Mouse (Mus musculus): ENCODE results near the gene 4930486L24Rik. TPM values are rescaled to one million over a fixed set of nuclear protein-coding genes. Genes with fewer than 3 reads are reported as not detected.
A peak's percentile ranks its signal among the peaks of the same experiment; 100 is the strongest.

The 4930486L24Rik gene
- polyA plus RNA-seq, 1 experiment from 2014 or later: 0.36 TPM

DNA sequence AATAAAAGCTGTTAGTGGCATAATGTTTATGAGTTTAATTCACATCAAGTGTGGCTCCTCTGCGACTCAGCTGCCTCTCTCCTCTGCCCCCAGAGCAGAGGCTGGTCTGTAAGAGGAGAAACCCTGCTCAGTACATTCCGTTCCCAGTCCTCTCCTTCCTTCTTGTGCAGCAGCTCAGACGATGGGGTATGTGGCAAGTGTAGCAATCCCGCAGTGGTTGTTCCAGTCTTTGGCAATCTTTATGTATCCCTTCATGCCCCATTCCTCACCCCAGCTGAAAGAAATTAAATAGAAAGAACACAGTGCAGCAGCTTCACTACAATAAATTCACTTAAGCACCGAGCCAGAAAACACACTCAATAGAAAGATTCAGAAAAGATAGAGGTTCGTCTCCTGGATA lies 21.6 kb downstream of the 4930486L24Rik start:
- Histone ChIP-seq H3K27me3 (replicated peaks; ENCODE audit: control insufficient read depth, insufficient read depth, low read length) (no peaks in the 10 kb centered on the region), H3K4me3 (ENCODE audit: low read depth, low read length) (no peak overlapping the region), H3K4me1 (ENCODE audit: control insufficient read depth, insufficient read depth, low read length) (no peaks in the 10 kb centered on the region), H3K4me2 (ENCODE audit: low read length) (no peak overlapping the region), H3K36me3 (ENCODE audit: control insufficient read depth, insufficient read depth, low read length) (no peaks in the 10 kb centered on the region), H3K9me3 (replicated peaks; ENCODE audit: control insufficient read depth, low read length) (no peaks in the 10 kb centered on the region), H3K27ac (ENCODE audit: low read depth, low read length) (no peak overlapping the region), H3K9ac (ENCODE audit: low read length) (no peak overlapping the region)
- 87% methylated on average over 6 of the region's 6 CpGs for WGBS
- DNase-seq (ENCODE audit: low spot score) (no peak), ATAC-seq (no peak)

DNA sequence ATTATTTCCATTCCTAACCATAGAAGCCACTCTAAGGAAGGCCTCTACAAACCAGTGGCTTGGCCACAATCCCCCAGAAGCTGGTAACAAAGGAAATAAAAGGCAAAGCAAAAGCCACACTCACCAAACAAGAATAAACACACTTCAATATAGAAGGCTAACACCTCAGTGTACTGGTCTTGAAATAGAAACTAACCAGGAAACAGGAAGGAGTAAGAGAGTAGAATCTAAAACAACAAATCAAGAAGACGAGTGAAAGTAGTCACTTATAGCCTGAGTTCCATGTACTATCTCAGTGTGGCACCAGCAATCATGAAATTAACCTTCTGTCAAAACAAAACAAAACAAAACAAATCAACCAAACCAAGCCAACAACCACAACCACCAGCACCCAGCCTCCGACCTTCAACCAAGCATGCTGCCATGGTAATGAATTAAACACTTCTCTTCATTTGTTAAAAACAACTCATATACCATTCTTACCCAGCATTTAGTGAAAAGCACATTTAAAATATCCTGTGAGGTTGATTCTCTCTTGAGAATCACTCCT lies 24.8 kb downstream of the 4930486L24Rik start:
- no peak overlapping the region for H3K4me2 ChIP-seq (ENCODE audit: low read length)
- ATAC-seq (no peak), DNase-seq (ENCODE audit: low spot score) (no peak)
- no peak overlapping the region for H3K4me3 ChIP-seq (ENCODE audit: low read depth, low read length)
- H3K9ac ChIP-seq (ENCODE audit: low read length): no peak overlapping the region
- no peaks in the 10 kb centered on the region for H3K9me3 ChIP-seq (replicated peaks; ENCODE audit: control insufficient read depth, low read length)
- H3K4me1 ChIP-seq (ENCODE audit: control insufficient read depth, insufficient read depth, low read length): no peaks in the 10 kb centered on the region
- 74% methylated on average over 2 of the region's 2 CpGs for whole genome bisulfite sequencing
- no peaks in the 10 kb centered on the region for H3K27me3 ChIP-seq (replicated peaks; ENCODE audit: control insufficient read depth, insufficient read depth, low read length)
- no peak overlapping the region for H3K27ac ChIP-seq (ENCODE audit: low read depth, low read length)
- H3K36me3 ChIP-seq (ENCODE audit: control insufficient read depth, insufficient read depth, low read length): no peaks in the 10 kb centered on the region

DNA sequence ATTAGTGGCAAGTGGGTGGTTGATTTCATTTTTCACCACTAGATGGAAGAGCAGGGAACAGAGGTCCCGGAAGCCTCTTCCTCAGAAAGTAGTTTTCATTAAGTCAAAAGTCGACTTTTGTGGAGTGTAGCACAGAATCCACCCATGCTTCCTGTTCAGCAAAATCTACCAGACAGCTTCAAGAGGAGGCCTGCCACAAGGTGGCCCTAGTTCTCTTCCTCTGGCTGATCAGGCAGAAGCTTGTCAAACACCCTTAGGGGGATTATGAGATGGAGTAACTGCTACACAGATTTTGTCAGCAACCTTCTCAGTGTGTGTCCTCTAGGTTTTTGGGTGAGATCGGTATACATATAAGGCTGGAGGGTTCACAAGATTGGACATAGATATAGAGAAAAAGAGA lies 38.2 kb downstream of the 4930486L24Rik start:
- H3K4me2 ChIP-seq (ENCODE audit: low read length): no peak overlapping the region
- H3K4me3 ChIP-seq (ENCODE audit: low read depth, low read length): no peak overlapping the region
- no peak for ATAC-seq
- H3K4me1 ChIP-seq (ENCODE audit: control insufficient read depth, insufficient read depth, low read length): no peaks in the 10 kb centered on the region
- no peaks in the 10 kb centered on the region for H3K9me3 ChIP-seq (replicated peaks; ENCODE audit: control insufficient read depth, low read length)
- H3K27ac ChIP-seq (ENCODE audit: low read depth, low read length): no peak overlapping the region
- no peak overlapping the region for H3K9ac ChIP-seq (ENCODE audit: low read length)
- no peaks in the 10 kb centered on the region for H3K36me3 ChIP-seq (ENCODE audit: control insufficient read depth, insufficient read depth, low read length)
- H3K27me3 ChIP-seq (replicated peaks; ENCODE audit: control insufficient read depth, insufficient read depth, low read length): no peaks in the 10 kb centered on the region
- 66% methylated on average over 3 of the region's 3 CpGs for WGBS
- no peak for DNase-seq (ENCODE audit: low spot score)

DNA sequence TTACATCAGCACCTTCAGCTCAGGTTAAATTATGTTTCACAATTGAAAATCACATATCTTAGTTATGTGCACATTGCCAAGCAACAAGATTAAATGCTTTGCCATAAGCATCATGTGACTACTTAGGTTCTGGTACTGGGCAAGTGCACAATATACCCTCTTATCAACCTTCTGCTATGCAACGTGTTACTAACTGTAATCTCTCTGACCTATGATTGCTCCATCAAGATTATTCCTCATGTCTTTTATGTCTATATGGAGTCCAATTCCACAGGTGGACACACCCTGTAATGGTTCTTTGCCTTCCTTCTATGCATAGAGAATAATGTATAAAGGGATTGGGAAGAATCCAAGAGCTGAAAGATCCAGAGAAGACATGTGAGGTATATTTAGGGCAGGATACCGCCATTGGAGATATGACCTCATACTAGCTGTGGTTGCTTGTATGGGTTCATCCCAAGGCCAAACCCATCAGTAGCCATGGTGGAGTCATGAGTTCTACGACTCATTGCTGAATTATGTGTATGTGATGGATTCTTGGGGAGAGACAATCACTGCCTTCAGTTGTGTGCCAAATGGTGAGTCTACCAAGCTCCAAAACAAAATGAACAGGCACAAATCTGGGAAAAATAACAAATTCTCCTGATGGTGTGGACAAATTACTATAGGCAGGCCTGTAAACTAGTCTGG lies 43.6 kb downstream of the 4930486L24Rik start:
- Histone ChIP-seq H3K9ac (ENCODE audit: low read length) (no peak overlapping the region), H3K4me3 (ENCODE audit: low read depth, low read length) (no peak overlapping the region), H3K4me2 (ENCODE audit: low read length) (no peak overlapping the region), H3K36me3 (ENCODE audit: control insufficient read depth, insufficient read depth, low read length) (no peaks in the 10 kb centered on the region), H3K9me3 (replicated peaks; ENCODE audit: control insufficient read depth, low read length) (no peaks in the 10 kb centered on the region), H3K4me1 (ENCODE audit: control insufficient read depth, insufficient read depth, low read length) (no peaks in the 10 kb centered on the region), H3K27me3 (replicated peaks; ENCODE audit: control insufficient read depth, insufficient read depth, low read length) (no peaks in the 10 kb centered on the region), H3K27ac (ENCODE audit: low read depth, low read length) (no peak overlapping the region)
- ATAC-seq (no peak), DNase-seq (ENCODE audit: low spot score) (no peak)
- 72% methylated on average over 3 of the region's 3 CpGs for WGBS

DNA sequence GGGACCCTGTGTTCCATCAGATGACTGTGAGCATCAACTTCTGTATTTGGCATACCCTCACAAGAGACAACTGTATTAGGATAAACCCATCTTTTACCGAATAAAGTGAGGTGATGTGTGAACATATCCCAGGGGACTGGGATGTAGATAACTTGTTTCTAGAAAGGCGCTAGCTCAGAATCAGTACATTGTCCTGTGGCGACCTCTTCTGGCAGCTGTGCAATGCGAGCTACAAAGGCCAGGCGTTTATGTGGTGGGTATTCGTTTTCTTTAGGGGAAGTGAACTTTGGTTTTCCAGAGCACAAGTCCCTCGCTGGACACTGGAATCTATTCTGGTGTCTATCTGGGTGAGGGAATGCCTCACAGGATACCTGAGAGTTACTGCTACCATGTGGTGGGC lies 44.8 kb downstream of the 4930486L24Rik start:
- no peaks in the 10 kb centered on the region for H3K27me3 ChIP-seq (replicated peaks; ENCODE audit: control insufficient read depth, insufficient read depth, low read length)
- DNase-seq (ENCODE audit: low spot score) (peak; percentile 69), ATAC-seq (no peak)
- H3K9me3 ChIP-seq (replicated peaks; ENCODE audit: control insufficient read depth, low read length): no peaks in the 10 kb centered on the region
- H3K4me2 ChIP-seq (ENCODE audit: low read length): no peak overlapping the region
- H3K36me3 ChIP-seq (ENCODE audit: control insufficient read depth, insufficient read depth, low read length): no peaks in the 10 kb centered on the region
- H3K4me3 ChIP-seq (ENCODE audit: low read depth, low read length): no peak overlapping the region
- H3K4me1 ChIP-seq (ENCODE audit: control insufficient read depth, insufficient read depth, low read length): no peaks in the 10 kb centered on the region
- H3K27ac ChIP-seq (ENCODE audit: low read depth, low read length): no peak overlapping the region
- H3K9ac ChIP-seq (ENCODE audit: low read length): no peak overlapping the region
- 16% methylated on average over 7 of the region's 7 CpGs for WGBS

DNA sequence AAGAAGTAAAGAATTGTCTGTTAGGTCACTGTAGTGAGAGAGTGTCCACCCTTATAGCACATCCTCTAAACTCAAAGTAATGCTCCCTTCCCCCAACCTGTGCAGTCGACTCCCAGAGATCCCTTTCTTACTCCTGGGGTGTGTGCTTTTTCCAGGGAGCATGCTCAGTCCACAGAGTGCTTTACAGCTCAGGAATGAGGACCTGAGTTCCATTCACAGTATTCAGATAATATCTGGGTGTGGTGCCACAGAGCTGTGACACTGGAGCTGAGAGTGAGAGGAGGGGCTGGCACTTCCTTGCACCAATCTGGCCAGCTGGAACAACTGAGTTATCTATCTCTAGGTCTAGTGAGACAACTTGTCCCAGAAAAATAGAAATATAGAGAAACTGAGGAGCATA lies 50.6 kb downstream of the 4930486L24Rik start:
- Histone ChIP-seq H3K9me3 (replicated peaks; ENCODE audit: control insufficient read depth, low read length) (no peaks in the 10 kb centered on the region), H3K4me3 (ENCODE audit: low read depth, low read length) (no peak overlapping the region), H3K27me3 (replicated peaks; ENCODE audit: control insufficient read depth, insufficient read depth, low read length) (no peaks in the 10 kb centered on the region), H3K4me1 (ENCODE audit: control insufficient read depth, insufficient read depth, low read length) (no peaks in the 10 kb centered on the region), H3K36me3 (ENCODE audit: control insufficient read depth, insufficient read depth, low read length) (no peaks in the 10 kb centered on the region), H3K27ac (ENCODE audit: low read depth, low read length) (no peak overlapping the region), H3K9ac (ENCODE audit: low read length) (no peak overlapping the region), H3K4me2 (ENCODE audit: low read length) (no peak overlapping the region)
- DNase-seq (ENCODE audit: low spot score) (no peak), ATAC-seq (no peak)
- WGBS: 62% methylated on average over 1 of the region's 1 CpGs

DNA sequence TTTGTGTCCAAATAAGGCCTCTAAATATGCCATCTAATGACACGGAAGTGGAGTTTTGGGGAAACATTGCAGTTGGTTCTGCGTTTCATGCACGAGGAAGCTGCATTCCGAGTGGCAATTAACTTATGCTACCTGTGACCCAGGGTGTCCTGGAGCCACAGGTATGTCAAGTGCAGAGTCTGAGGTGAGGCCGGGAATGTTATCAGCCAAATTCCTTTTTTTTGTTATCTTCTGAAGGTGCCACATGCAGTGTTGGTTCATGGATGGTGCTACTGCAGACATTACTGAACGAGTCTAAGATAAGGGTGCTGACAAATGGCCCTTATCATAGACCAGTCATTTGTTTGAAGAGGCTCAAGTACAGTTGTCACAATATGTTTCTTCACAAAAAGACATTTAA lies 51.5 kb downstream of the 4930486L24Rik start:
- 86% methylated on average over 6 of the region's 6 CpGs for WGBS
- H3K9me3 ChIP-seq (replicated peaks; ENCODE audit: control insufficient read depth, low read length): no peaks in the 10 kb centered on the region
- no peak for ATAC-seq
- no peak overlapping the region for H3K4me3 ChIP-seq (ENCODE audit: low read depth, low read length)
- H3K4me2 ChIP-seq (ENCODE audit: low read length): no peak overlapping the region
- no peaks in the 10 kb centered on the region for H3K36me3 ChIP-seq (ENCODE audit: control insufficient read depth, insufficient read depth, low read length)
- H3K27me3 ChIP-seq (replicated peaks; ENCODE audit: control insufficient read depth, insufficient read depth, low read length): no peaks in the 10 kb centered on the region
- no peak overlapping the region for H3K27ac ChIP-seq (ENCODE audit: low read depth, low read length)
- H3K9ac ChIP-seq (ENCODE audit: low read length): no peak overlapping the region
- no peak for DNase-seq (ENCODE audit: low spot score)
- no peaks in the 10 kb centered on the region for H3K4me1 ChIP-seq (ENCODE audit: control insufficient read depth, insufficient read depth, low read length)

DNA sequence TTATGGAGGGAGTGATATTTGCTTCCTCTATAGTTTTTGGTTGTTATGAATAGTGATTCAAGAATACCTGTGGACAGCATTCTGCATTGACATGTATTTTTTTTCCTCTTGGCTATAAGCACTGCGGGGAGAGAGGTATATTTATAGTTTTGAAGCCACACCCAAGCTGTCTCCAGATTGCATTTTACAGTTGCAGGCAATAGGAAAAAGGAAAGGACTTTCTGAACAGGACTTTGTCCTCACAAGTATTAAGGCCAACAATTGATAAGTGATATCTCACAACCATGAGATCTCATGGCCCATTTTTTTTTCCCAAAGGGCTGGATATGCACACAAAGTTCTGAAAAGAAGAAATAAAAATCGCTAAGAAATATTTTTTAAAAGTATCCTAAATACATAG lies 54.6 kb downstream of the 4930486L24Rik start:
- Histone ChIP-seq H3K4me3 (ENCODE audit: low read depth, low read length) (no peak overlapping the region), H3K9me3 (replicated peaks; ENCODE audit: control insufficient read depth, low read length) (no peaks in the 10 kb centered on the region), H3K9ac (ENCODE audit: low read length) (no peak overlapping the region), H3K4me1 (ENCODE audit: control insufficient read depth, insufficient read depth, low read length) (no peaks in the 10 kb centered on the region), H3K27ac (ENCODE audit: low read depth, low read length) (no peak overlapping the region), H3K36me3 (ENCODE audit: control insufficient read depth, insufficient read depth, low read length) (no peaks in the 10 kb centered on the region), H3K4me2 (ENCODE audit: low read length) (no peak overlapping the region), H3K27me3 (replicated peaks; ENCODE audit: control insufficient read depth, insufficient read depth, low read length) (no peaks in the 10 kb centered on the region)
- 86% methylated on average over 2 of the region's 2 CpGs for WGBS
- ATAC-seq (no peak), DNase-seq (ENCODE audit: low spot score) (no peak)

DNA sequence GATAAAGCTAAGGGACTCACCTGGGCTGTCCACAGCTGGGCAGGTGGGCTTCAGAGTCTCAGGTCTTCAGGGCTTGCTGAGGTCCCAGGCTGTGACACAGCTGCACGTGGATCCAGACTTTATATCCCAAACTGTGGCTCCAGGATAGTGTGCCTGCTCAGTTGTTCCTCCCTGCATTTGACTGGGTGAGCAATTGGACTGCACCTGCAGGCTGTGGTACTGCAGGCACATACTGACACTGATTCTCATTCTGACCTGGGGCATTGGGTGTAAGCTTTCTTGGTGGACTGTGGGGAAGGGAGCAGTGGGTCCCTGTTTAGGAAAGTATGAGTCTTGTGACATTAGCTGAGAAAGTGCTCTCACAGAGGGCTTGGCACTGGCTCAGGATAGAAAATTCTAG lies 61.5 kb downstream of the 4930486L24Rik start, which contains the start of gene Ctsll3:
Gene Ctsll3, minus strand, starts transcription at position 101 of the 400 bp plus-strand sequence.
- no peak within 1 kb of the TSS for H3K4me2 ChIP-seq (ENCODE audit: low read length)
- no peak for ATAC-seq
- H3K27ac ChIP-seq (ENCODE audit: low read depth, low read length): no peak within 1 kb of the TSS
- no peak within 1 kb of the TSS for H3K4me3 ChIP-seq (ENCODE audit: low read depth, low read length)
- H3K36me3 ChIP-seq (ENCODE audit: control insufficient read depth, insufficient read depth, low read length): no peaks in the 10 kb centered on the region
- H3K27me3 ChIP-seq (replicated peaks; ENCODE audit: control insufficient read depth, insufficient read depth, low read length): no peaks in the 10 kb centered on the region
- H3K9ac ChIP-seq (ENCODE audit: low read length): no peak within 1 kb of the TSS
- no peak for DNase-seq (ENCODE audit: low spot score)
- H3K9me3 ChIP-seq (replicated peaks; ENCODE audit: control insufficient read depth, low read length): no peaks in the 10 kb centered on the region
- WGBS: 67% methylated on average over 1 of the region's 1 CpGs
- no peaks in the 10 kb centered on the region for H3K4me1 ChIP-seq (ENCODE audit: control insufficient read depth, insufficient read depth, low read length)
